Mouse (Mus musculus) bone marrow, adult 2 months (tissue): ENCODE results near the gene Ccdc155.

Experiments used
- CTCF ChIP-seq: fragments of 200-500 bp; IDR thresholded peaks from 2 replicates; pipeline ENCODE4 v1.5.1; 2011; ENCODE audit warnings: low read length, control low read depth; ENCODE audit not compliant: control insufficient read depth, insufficient read depth
- POLR2A ChIP-seq: fragments of 200-500 bp; IDR thresholded peaks from 2 replicates; pipeline ENCODE4 v1.6.1; 2011; ENCODE audit warnings: low read depth, mild to moderate bottlenecking, control low read depth, low read length, borderline replicate concordance; ENCODE audit not compliant: control insufficient read depth

DNA sequence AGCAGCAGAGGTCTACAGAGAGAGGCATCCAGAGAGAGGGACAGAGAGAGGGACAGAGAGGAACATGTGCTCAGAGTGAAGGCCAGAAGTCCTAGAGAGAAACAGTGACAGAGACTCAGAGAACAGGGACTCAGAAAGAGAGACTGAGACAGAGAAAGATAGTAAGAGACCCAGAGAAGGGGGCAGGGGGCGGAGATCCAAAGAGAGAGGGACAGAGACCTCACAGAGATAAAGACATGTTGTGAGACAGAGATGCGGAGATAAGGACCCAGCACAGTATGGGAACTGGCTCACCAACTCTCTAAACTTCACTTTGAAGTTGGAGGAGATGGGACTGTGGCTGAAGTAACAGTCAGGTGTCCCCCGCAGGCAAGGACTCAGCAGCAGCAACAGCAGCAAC lies 69.3 kb downstream of the Ccdc155 start:
- TF ChIP-seq CTCF (no peak), POLR2A (no peak)
